Comparison of ENCODE assay signal across 10 mouse cellular contexts in the genomic region with DNA sequence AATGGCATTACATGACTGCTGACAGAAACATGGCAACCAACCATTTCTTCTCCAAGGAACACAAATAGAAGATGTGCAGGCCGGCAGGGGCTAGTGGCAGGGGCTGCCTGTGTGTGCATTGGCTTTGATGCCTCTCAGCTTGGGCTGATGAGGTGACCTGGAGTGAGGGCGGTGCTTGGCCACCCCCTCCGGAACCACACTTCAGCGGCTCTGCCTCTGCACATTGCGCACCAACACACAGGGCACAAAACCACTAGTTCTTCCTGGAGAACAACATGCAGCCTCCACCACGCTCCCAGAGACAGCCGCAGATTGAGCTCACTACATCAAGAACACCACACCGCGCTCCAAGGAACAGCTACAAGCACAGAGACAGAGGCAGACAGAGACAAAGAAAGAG. TPM values are rescaled to one million over a fixed set of nuclear protein-coding genes. Genes with fewer than 3 reads are reported as not detected.
DNase-seq lines count a peak whose midpoint lies in the region; TF ChIP-seq lines count a peak whose summit lies in the region.
"Had no signal": no experiment of that assay in that cellular context is flagged by ENCODE, and none has a peak within 500 bp of the region (broad histone marks: within the 10 kb centered on the region; RNA-seq: fewer than 3 reads in every experiment).

No protein-coding gene starts in this region.

- peak; percentile 25 to 47 for DNase-seq in adrenal gland, adult (ENCODE audit: inconsistent age in 2 of 2, low spot score in 1 of 2)
- DNase-seq in adrenal gland, postnatal 14 days = no peak
- peak; percentile 43 for DNase-seq in kidney, adult 2 months
- DNase-seq in kidney, adult 18-20 months = no peak
- DNase-seq in spleen, postnatal 36 days (ENCODE audit: low spot score in 2 of 2) = peak; percentile 69 to 75
- no peak for DNase-seq in spleen, postnatal 14 days (ENCODE audit: low spot score in 2 of 2)
- no peak for DNase-seq in thymus, postnatal 25 days
- no peak for DNase-seq in thymus, postnatal 10 days (ENCODE audit: low spot score in 2 of 2)
- DNase-seq: gastrocnemius, postnatal 14 days; kidney, adult 8-10 months had no signal

- no peak overlapping the region for H3K27ac ChIP-seq in kidney, adult 2 months (ENCODE audit: insufficient read depth, low read depth, low read length)

- peaks cover 40% of the 10 kb centered on the region for H3K36me3 ChIP-seq in kidney, adult 2 months (ENCODE audit: control insufficient read depth, insufficient read depth, low read length)

- H3K4me1 ChIP-seq in kidney, adult 2 months (ENCODE audit: control insufficient read depth, insufficient read depth, low read length) = peaks cover 17% of the 10 kb centered on the region

- WGBS in kidney, adult 2 months = 59% methylated on average over 9 of the region's 9 CpGs

- H3K27me3 ChIP-seq in kidney, adult 2 months (replicated peaks; ENCODE audit: control insufficient read depth, insufficient read depth, low read length) = no peaks in the 10 kb centered on the region

- no peak overlapping the region for H3K4me3 ChIP-seq in kidney, adult 2 months (ENCODE audit: insufficient read depth, low read depth, low read length)

- no peak for TF ChIP-seq POLR2A in kidney, adult 2 months (IDR thresholded peaks at IDR 0.05; ENCODE audit: low read depth, low read length)

- no peak for TF ChIP-seq CTCF in kidney, adult 2 months (conservative IDR thresholded peaks at IDR 0.05; ENCODE audit: insufficient read depth, insufficient read length, low read depth, low read length)

RNA-seq across cellular contexts. Expression of a gene that starts 7.9 kb away (rescaled TPM):
- total RNA-seq in adrenal gland, postnatal 14 days (2021) = 423 and 480 TPM in 2 replicates
- polyA plus RNA-seq in kidney, adult 2 months (2012; rRNA removed) = 172 and 214 TPM in 2 replicates

RNA-seq across cellular contexts. Expression of a gene that starts 8.8 kb away (rescaled TPM):
- 1,138 and 1,196 TPM in 2 replicates for total RNA-seq in adrenal gland, postnatal 14 days (2021)
- polyA plus RNA-seq in kidney, adult 2 months (2012; rRNA removed) = 865 and 950 TPM in 2 replicates

RNA-seq across cellular contexts. Expression of a gene that starts 17.5 kb away (rescaled TPM):
- 18.7 and 32.4 TPM in 2 replicates for total RNA-seq in adrenal gland, postnatal 14 days (2021)
- 22.8 and 25.0 TPM in 2 replicates for polyA plus RNA-seq in kidney, adult 2 months (2012; rRNA removed)

RNA-seq across cellular contexts. Expression of a gene that starts 27.4 kb away (rescaled TPM):
- 3.1 and 7.3 TPM in 2 replicates for total RNA-seq in adrenal gland, postnatal 14 days (2021)
- 2.9 and 5.9 TPM in 2 replicates for polyA plus RNA-seq in kidney, adult 2 months (2012; rRNA removed)

RNA-seq across cellular contexts. Expression of a gene that starts 47.5 kb away (rescaled TPM):
- 1.1 TPM in 1 of 2 replicates, not detected in the other for total RNA-seq in adrenal gland, postnatal 14 days (2021)
- polyA plus RNA-seq in kidney, adult 2 months (2012; rRNA removed) = 1.1 and 1.6 TPM in 2 replicates
- total RNA-seq: gastrocnemius, postnatal 14 days had no signal

Comparison
In these comparisons a context has a peak if more than half of its experiments do, and no peak if none do; other contexts are left out.
1. DNase-seq: peak in adrenal gland, adult (2 of 2), kidney, adult 2 months (single experiment) and spleen, postnatal 36 days (2 of 2); none in adrenal gland, postnatal 14 days (single experiment), kidney, adult 18-20 months (single experiment), spleen, postnatal 14 days (0 of 2), thymus, postnatal 25 days (single experiment) and thymus, postnatal 10 days (0 of 2).